Mouse (Mus musculus): ENCODE measurements around the gene Wnt4.

The Wnt4 gene

DNA sequence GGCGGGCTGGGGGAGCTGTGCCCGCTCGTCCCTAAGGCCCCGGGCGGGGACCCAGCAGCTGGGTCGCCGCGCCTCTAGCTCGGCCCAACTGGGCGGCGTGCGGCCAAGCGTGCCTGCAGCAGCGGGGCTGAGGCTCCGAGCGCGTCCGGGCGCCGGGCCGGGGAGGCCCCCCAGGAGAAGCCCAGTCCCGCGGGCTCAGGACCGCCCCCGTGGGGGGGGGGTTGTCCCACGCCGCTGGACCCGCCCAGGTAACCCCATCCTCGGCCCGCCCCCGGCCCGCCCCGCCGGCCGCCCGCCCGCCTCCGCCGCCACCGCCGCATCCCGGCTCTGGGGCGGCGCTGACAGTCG, at the start of gene Wnt4:
Gene Wnt4, plus strand, starts transcription at position 324 of the 348 bp plus-strand sequence.
- DNase-seq = peak; percentile 43

DNA sequence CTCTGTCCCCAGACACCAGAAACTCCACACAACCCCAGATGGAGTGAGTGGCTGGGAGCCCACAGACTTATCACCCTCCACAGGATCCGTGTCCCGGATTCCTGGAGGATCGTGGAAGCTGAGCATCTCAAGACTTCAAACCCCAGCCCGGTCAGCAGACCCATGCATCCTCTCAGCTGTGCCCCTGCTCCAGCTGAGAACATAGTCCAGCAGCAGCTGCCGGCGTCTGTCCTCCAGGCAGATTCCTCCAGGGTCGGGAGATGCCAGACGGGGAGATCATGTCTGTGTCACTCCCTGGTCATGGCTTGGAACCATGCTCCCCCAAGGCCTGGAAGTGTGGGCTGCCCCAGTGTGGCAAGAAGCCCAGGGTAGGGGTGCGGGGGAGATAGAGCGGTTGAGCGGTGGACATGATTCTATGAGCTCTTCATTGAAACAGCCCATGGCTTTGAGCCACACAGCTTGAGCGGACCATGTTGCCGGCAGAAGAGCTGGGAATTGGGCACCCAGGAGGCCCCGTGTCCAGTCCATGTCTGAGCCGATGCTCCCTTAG, 48.6 kb upstream of the Wnt4 start:
- no peak for DNase-seq

DNA sequence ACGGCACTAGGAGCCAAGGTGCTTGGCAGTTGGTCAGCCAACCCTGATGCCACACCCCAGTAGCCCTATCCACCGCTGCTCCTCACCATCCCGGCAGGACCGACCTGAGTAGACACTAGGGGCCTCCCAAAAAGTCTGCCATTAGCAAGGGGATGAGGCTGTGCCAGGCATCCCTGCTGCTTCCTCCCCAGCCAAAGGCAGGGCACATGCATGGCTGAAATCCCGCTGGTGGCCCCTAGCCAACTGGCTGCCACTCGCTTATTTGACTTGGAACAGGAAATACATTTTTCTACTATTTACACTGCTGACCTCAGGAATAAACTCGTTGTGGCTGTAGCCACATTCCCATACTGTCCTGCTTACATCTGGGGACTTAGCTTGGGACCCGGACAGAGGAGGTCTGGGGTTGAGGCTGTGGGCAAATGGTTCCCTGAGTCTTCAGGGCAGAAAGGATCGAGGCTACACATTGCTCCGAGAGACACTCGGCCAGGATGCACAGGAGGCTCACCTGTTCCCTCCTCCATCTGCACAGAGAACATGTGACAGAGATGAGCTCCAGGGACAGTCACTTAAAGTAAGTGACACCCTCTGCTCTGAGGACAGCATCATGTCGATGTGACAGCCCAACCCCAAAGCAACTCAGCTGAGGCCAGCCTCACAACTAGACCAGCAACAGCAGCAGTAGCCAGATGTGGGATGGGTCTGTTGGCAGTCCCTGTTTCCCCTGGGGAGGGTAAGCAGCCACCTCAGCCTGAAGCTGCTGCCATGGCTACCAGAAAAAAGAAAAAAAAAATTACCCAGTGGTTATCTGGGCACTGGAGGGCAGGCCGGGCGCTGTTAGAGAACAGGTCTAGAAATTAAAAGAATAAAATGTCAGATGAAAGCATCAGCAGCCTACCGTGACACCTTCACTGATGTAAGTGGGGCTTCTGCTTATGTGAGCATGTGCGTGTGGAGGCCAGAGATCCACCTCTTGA, 45.5 kb upstream of the Wnt4 start:
- DNase-seq = peak; percentile 43

DNA sequence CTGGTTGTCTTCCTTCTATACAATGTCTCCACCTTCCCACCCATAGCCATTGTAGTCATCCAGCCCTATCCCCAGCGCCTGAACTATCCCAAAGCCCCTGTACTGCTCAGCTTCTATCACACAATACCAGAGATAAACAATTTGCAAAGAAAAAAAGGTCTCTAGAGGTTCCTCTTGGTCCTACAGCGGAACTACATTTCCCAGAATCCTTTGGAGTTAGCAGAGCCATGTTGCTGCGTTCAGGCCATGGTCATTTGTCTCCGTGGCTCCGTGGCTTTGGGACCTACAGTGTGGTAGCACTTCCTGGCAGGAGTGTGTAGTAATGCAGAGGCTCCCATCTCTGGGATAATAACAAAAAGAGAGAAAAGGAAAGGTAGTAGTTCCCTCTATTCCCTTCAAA, 43.7 kb upstream of the Wnt4 start:
- no peak for DNase-seq

DNA sequence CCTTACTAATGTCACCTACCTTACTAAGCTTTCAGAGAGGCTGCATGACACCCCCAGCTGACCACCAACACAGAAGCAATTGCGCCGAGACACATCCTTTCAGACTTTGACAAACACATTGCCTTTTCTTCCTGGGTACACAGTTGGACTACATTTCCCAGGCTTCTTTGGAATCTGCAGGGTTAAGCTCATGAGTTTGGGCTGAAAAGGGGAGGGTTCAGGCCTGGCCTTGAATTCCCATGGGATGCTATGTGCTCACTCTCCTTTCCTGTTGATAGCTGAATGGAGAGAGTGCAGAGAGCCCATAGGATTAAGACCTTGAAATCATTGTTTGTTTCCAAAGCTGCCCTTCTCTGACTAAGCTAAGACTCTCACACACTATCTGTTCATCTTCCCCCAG, 42.8 kb upstream of the Wnt4 start:
- peak; percentile 5 for DNase-seq

DNA sequence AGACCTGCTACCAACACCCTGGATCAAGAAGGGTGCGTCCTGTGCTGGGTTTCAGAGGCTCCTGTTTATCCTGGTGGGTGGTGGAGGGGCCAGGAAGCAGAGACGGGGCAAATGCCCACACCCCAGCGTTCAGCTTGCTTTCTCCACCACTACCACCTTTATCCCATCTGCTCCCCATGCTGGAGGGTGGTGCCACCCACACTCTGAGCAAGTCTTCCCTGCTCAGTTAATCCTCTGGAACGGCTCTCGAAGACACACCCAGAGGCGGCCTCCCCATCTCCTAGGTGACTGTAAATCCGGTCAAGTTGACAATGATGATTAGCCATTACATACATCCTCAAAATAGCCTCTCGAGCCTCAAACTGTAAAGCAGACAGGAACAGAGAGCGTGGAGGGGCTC, 41.9 kb upstream of the Wnt4 start:
- no peak for DNase-seq

DNA sequence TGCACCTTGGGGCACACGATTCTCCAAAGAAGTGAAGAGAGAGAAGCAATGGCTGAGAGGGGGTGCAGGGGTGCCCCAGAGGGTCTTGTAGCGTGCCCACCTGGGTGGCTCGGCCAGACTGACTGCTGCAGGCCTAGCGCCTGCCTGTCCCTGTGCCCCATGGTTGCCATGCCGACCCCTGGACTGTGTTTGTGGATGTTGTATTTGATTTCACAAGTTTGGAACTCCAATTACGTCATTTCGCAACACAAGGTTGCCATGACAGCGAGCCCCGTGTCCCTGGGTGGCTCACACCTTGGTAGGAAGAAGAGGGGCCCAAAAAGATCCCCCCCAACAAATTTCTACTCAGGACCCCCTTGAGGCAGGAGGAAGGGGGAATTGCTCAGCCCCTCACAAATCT, 32.4 kb upstream of the Wnt4 start:
- no peak for DNase-seq

DNA sequence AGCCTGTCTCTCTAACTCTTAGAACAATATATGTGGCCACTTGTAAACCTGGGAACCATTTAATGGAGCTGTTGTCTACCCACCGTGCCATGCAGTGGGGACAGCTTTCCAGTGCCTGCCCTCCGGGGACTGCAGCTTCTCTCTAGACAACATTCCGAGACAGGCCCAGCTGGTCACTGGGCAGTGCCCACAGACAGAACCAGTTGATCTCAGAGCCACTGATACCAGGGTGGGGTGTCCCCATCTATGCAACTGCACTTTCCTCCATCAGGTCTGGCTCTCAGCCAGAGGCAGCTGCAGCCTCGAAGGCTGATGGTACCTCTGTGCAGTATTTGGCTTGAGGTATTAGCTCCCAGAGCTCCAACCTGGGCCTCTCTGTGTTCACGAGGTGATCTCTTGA, 27.0 kb upstream of the Wnt4 start:
- DNase-seq = no peak

DNA sequence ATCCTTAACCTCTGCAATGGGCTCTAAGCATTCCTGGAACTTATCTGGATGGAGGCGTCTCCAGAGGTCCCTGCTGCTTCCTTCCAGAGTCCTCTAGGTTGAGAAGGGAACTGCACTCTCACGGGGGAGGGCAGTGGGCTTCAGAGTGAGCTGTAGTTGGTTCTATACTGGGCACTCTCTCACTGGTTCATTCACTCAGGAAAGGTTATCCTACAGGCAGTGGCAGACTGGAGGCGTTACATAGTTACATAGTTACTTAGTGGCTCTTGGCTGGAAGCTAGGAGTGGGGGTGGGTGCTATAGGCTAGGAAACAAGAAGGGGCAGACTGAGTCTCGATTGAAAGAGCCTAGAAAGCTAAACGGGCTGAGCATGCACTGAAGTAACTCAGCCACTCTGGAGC, 26.4 kb upstream of the Wnt4 start:
- DNase-seq = no peak

DNA sequence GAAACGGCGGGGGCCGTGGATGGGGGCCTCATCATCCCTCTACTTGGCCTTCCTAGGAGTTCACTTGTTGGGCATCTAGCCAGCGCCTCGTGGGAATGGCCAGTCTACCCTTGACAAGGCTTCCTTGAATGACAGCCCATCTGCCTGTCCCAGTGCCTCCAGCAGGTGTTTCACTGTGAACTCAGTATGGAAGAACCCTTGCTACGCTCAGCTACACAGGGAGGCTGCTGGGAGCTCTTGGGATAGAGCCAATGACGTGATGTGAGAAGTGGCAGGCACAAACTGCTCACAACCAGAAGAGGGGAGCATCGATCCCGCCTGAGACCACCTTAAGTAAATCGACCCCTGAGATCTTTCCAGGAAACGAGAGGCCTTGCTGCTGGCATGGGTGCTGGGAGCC, 23.7 kb upstream of the Wnt4 start:
- no peak for DNase-seq

DNA sequence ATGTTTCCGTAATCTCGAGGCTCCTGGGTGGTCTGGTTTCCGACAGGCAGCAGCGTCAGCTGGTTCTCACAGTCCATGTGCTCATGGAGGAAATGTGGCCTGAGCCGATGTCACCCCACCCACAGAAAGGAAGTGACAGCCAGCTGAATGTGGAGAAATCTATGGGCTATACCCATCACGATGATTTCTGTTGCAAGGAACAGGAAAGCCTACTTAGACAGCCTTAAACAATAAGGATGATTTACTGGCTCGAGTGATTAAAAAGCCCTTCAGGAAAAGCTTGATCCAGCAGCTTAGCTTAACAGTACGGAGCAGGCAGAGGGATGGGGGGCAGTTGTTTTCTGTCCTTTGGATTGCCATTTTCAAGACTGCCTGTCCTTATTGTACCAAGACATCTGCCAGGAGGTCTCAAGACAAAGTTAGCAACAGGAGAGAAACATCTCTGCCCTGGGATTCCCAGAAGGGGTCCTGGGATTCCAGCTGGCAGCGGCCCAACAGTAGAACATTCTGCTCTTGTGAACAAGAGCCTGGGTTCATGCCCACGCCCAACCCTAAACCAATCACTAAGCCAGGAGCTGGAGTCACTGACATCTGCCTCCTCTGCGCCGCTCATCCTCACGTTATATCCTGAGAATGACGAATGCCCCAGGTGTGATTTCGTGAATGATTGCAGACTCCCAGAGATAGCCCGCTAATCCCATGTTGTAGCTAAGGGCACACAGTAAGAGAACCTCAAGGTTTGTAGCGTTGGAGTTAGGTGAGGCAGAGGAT, 22.9 kb upstream of the Wnt4 start:
- DNase-seq = no peak

DNA sequence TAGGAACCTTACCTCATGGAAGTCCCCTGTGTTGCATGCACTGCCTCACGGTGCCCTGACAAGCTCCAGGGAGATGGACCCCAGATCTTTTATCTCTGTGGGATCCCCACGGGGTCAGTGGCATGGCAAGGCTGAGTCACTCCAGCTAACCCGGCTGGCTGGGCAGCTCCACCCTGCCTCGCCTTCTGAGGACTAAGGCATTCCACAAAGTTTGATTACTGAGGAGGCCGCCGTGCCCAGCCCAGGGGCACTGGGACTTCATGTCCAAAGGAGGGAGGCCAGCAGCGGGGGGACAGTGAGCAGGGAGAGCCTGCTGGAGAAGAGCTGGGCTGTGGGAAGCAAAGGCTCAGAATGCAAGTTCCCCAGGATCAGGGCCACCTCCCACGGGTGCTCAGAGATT, 21.7 kb upstream of the Wnt4 start:
- DNase-seq = no peak

DNA sequence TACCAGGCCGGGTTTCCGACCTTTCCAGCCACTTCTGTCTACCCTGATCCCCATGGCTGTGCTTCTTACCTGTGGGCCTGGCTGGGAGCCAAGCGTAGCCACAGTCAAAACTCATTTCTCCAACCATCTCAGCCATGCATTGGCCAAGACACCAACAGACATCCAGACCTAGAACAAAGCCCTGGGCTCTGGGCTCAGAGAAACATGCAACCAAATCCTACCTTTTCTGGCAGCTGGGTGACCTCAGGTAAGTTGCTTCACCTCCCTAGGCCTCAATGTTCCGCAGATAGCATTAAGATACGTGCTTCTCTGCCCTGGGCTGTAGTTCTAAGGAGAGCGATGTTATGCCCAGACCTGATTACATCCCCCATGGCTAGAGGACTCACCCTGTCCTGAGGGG, 15.5 kb upstream of the Wnt4 start:
- DNase-seq = no peak

DNA sequence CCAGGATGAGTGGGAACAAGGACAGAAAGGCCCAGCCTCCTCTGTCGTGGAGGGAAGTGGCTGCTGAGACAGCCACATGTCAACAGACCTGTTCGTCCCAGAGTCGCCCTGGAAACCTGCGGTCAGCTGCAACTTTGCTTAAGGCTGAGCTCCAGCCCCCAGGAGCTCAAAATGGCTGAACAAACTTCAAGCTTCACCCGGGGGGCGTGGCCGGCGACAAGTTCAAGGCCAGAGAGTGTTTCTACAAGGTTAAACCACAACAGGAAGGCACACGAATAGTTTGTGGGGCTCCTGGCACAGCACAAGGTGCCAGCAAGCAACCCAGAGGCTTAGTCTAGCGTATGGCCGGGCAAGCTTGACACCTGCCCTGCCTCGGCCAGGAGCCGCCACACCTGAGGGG, 13.2 kb upstream of the Wnt4 start:
- no peak for DNase-seq

DNA sequence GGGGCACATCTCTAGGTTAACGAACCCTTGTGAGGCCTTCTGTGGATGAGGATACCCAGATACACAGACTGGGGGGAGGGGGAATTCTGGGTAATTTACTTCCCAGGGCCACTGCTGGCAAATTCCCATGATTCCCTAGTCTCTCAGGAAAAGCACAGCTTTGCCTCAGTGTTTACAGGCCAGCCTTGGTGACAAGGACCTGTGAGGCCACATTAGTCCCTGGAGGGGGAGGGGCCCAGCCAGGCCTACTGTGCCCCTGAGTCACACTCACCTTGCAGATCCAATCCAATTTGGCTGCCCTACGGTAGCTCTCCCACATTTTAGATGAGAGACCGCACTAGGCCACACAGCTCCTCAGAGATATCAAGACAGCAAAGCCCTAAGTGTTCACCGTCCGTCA, 12.2 kb upstream of the Wnt4 start:
- DNase-seq = no peak

DNA sequence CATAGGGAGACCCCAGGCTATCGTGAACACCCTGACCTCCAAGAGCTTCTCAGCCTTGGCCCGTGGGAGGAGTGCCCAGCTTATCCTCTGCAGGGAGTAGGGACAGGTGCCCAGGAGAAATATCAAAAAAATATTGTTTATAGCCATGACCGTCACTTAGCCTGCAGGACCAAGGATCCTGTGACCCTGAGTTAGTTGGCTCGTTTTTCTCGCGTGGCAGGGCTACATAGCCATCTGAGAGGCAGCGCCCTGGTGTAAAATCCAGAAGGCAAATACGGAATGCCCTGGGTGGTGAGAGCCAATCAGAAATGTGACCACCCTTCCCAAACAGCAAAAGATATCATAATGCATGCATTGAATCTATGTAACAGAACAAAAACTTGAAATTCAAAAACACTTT, 8.7 kb upstream of the Wnt4 start:
- DNase-seq = no peak

DNA sequence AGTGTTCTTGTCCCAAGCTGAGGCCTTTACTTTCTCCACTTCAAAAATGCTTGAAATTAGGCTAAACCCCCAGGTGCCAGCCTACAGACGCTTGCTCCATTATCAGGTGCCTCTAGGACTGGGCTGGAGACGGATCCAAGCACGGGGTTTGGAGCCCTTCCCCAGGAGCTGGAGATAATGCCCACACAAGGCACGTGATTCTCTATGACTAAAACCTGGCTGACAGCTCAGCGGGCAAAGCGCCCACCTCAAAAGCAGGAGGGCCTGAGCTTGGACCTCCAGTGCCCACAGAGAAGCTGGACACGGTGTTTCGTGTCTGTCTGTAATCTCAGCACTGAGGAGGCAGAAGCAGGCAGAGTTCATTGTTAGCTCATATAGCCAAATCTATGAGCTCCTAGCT, 5.4 kb upstream of the Wnt4 start:
- no peak for DNase-seq

DNA sequence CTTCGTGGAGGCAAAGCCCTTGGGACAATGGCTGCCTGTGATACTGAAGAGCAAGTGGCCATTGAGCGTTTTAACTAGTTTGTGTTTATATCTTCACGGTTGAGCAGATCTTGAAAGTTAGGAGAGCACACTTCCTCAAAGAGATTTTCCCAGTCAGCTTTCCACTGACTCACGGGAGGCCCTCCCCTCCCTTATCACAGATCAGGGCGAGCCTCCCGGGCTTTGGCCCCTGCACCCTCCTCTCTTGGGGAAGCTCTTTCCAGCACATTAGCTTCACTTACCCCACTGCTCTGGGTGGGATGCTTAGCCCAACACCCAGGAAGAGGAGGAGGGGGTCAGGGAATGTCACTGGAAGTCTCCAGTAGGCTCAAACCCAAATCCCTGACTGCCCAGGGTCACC, 3.0 kb upstream of the Wnt4 start:
- no peak for DNase-seq

DNA sequence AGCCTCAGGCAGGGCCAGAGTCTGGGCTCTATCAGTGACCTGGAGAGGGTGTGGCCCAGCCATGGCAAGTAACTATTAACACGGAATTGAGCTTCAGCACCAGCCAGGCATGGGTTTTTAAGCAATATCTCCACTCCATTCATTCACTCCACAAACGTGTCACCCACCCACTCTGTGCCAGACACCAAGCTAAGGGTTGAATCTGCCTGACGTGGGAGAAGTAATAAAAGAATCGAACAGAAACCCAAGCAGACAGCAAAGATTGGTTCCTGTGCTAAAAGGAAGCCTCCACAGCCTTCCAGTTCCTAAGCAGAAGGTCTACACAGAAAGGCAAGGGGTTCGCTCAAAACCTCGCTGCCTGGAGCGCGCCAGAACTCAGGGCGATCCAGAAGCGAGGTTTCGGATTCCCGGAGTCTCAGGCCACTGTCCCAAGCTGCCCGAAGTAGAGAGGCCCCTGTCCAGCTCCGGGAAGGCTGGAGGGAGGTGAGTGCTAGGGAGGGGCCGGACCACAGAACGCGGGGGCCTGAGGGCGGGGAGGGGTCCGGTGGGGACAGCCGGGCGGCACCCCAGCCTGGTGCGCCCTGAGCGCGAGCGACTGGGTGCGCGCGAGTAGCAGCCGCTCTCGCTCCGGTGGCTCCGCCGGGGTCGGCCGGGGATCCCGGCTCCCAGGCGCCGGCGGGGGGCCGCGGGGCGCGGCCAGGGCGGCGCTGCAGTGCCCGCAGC, 685 bp upstream of the Wnt4 start:
- DNase-seq = no peak

DNA sequence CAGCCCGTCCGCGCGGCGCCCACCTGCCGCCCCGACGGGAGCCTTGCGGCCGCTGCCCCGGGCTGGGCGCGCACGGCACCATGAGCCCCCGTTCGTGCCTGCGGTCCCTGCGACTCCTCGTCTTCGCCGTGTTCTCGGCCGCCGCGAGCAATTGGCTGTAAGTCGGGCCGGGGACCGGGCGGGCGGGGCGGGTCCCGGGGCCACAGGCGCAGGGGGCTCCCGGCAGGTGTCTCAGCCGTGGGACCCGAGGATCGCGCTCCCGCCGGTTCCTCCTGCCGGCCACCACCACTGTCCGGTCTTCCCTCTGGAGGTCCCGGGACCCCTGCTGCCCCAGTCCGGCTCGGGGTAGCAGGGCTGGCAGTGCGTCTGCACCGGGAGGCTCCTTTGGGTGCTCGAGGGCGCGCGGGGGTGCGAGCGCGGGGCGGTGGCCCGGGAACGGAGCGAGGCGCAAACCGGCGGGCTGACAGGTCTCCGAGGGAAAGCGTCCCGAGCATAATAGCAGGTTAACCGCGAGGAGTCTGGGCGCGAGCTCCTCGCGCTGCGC, 383 bp downstream of the Wnt4 start:
- DNase-seq = no peak

DNA sequence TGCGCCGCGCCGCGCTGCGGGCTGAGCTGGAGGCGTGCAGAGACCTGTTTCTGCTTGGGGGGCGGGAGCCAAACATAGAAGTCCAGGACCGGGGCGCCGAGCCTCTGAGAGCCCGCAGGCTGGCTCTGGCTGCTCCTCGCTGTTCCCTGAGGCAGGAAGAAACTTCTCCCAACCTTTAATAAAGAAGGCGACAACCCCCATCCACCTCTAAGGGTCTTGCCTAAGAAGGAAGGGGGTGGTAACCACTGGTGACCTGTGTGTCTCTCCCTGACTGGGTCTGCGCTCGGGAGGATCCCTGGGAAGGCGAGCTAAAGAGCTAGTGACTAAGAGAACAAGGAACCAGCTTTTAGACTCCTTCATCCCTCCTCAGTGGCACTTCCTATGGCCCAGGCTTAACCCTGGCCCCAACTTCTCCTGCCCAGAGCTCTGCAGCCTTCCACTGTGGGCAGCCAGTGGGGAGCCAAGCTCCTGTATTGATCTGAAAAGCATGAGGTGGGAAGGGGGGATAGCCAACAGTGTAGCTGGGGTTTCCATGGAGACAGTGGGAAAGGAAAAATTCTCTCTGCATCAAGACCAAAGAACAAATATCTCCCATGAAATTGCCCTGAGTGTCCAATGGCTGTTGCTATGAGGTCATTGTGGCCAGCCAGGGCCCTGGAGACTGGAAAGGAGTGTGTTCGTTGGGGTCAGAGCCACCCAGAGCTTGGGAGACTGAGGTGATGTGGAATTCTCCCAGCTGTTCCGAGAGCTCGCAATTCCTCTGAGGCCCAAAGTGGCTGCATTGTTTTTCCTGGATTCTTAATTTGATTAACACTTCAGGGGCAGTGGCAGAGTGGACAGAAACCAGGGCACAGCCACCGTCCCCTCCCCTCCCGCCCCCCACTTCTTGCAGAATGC, 1.1 kb downstream of the Wnt4 start:
- no peak for DNase-seq

DNA sequence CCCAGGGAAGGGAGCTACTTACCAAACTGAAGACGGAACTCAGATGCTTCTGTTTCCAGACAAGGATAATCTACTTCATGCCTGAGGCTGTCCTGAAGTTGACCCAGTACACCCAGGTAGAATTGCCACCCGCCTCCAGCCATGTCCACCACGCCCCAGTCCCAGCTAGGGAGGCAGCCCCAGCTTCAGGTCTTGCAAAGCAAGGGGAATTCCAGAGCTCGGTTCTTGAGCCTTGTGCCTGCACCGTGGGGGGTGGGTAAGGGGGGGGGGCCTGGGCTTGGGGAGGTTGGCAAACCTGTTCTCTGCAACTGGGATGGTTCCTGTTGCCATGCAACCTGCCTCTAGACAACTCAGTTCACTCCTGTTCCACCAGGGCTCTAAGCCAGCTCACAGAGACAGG, 2.1 kb downstream of the Wnt4 start:
- no peak for DNase-seq

Measured in kidney, adult 18-20 months (tissue).